Mouse (Mus musculus): ENCODE data around the gene Tnc. TPM values are rescaled to one million over a fixed set of nuclear protein-coding genes. Genes with fewer than 3 reads are reported as not detected.

Gene Tnc
- polyA plus RNA-seq, 1 experiment from 2014 or later, result 64.2 TPM

- Histone ChIP-seq H3K9ac (ENCODE audit: low read depth, low read length) (no peak overlapping the region), H3K4me3 (ENCODE audit: low read depth, low read length) (no peak overlapping the region), H3K27ac (ENCODE audit: low read length) (no peak overlapping the region), H3K36me3 (ENCODE audit: control insufficient read depth, insufficient read depth, low read length) (no peaks in the 10 kb centered on the region), H3K4me1 (ENCODE audit: control insufficient read depth, insufficient read depth, low read length) (no peaks in the 10 kb centered on the region), H3K4me2 (ENCODE audit: low read length) (no peak overlapping the region), H3K27me3 (ENCODE audit: control insufficient read depth, insufficient read depth, low read depth, low read length) (no peaks in the 10 kb centered on the region), H3K9me3 (replicated peaks; ENCODE audit: control insufficient read depth, low read length, poor library complexity, severe bottlenecking) (no peaks in the 10 kb centered on the region)
- ATAC-seq, result no peak
- 97% methylated on average over 1 of the region's 1 CpGs for WGBS
Measured at GRCm38 (mm10) chr4:64009936-64010335, 36.9 kb downstream of the Tnc start.

GRCm38 (mm10) chr4:64005198-64005597 is 41.6 kb downstream of the Tnc start:
- Histone ChIP-seq H3K4me2 (ENCODE audit: low read length) (no peak overlapping the region), H3K27ac (ENCODE audit: low read length) (no peak overlapping the region), H3K9ac (ENCODE audit: low read depth, low read length) (no peak overlapping the region), H3K4me1 (ENCODE audit: control insufficient read depth, insufficient read depth, low read length) (no peaks in the 10 kb centered on the region), H3K36me3 (ENCODE audit: control insufficient read depth, insufficient read depth, low read length) (no peaks in the 10 kb centered on the region), H3K4me3 (ENCODE audit: low read depth, low read length) (no peak overlapping the region), H3K9me3 (replicated peaks; ENCODE audit: control insufficient read depth, low read length, poor library complexity, severe bottlenecking) (no peaks in the 10 kb centered on the region), H3K27me3 (ENCODE audit: control insufficient read depth, insufficient read depth, low read depth, low read length) (no peaks in the 10 kb centered on the region)
- 88% methylated on average over 4 of the region's 4 CpGs for WGBS
- peak; percentile 68 for ATAC-seq

- H3K4me3 ChIP-seq (ENCODE audit: low read depth, low read length), result no peak overlapping the region
- H3K9ac ChIP-seq (ENCODE audit: low read depth, low read length), result no peak overlapping the region
- H3K27ac ChIP-seq (ENCODE audit: low read length), result no peak overlapping the region
- H3K36me3 ChIP-seq (ENCODE audit: control insufficient read depth, insufficient read depth, low read length), result no peaks in the 10 kb centered on the region
- ATAC-seq, result 0 out of 2 replicates have a peak, but pooled peaks have one; percentile 1
- H3K9me3 ChIP-seq (replicated peaks; ENCODE audit: control insufficient read depth, low read length, poor library complexity, severe bottlenecking), result no peaks in the 10 kb centered on the region
- WGBS, result 10% methylated on average over 3 of the region's 3 CpGs
- H3K4me2 ChIP-seq (ENCODE audit: low read length), result no peak overlapping the region
- H3K4me1 ChIP-seq (ENCODE audit: control insufficient read depth, insufficient read depth, low read length), result no peaks in the 10 kb centered on the region
- H3K27me3 ChIP-seq (ENCODE audit: control insufficient read depth, insufficient read depth, low read depth, low read length), result no peaks in the 10 kb centered on the region
Measured at GRCm38 (mm10) chr4:64003677-64004076, 43.1 kb downstream of the Tnc start.

GRCm38 (mm10) chr4:64002168-64002567 is 44.6 kb downstream of the Tnc start:
- Histone ChIP-seq H3K27me3 (ENCODE audit: control insufficient read depth, insufficient read depth, low read depth, low read length) (no peaks in the 10 kb centered on the region), H3K9me3 (replicated peaks; ENCODE audit: control insufficient read depth, low read length, poor library complexity, severe bottlenecking) (no peaks in the 10 kb centered on the region), H3K4me2 (ENCODE audit: low read length) (no peak overlapping the region), H3K27ac (ENCODE audit: low read length) (no peak overlapping the region), H3K9ac (ENCODE audit: low read depth, low read length) (no peak overlapping the region), H3K4me3 (ENCODE audit: low read depth, low read length) (no peak overlapping the region), H3K4me1 (ENCODE audit: control insufficient read depth, insufficient read depth, low read length) (no peaks in the 10 kb centered on the region), H3K36me3 (ENCODE audit: control insufficient read depth, insufficient read depth, low read length) (no peaks in the 10 kb centered on the region)
- no peak for ATAC-seq
- WGBS, result 36% methylated on average over 2 of the region's 2 CpGs

- H3K4me1 ChIP-seq (ENCODE audit: control insufficient read depth, insufficient read depth, low read length), result no peaks in the 10 kb centered on the region
Measured at GRCm38 (mm10) chr4:64000788-64001187, 46.0 kb downstream of the Tnc start.

GRCm38 (mm10) chr4:64000293-64000692 is 46.5 kb downstream of the Tnc start:
- Histone ChIP-seq H3K4me2 (ENCODE audit: low read length) (no peak overlapping the region), H3K27ac (ENCODE audit: low read length) (no peak overlapping the region), H3K9me3 (replicated peaks; ENCODE audit: control insufficient read depth, low read length, poor library complexity, severe bottlenecking) (no peaks in the 10 kb centered on the region), H3K4me1 (ENCODE audit: control insufficient read depth, insufficient read depth, low read length) (no peaks in the 10 kb centered on the region), H3K36me3 (ENCODE audit: control insufficient read depth, insufficient read depth, low read length) (no peaks in the 10 kb centered on the region), H3K9ac (ENCODE audit: low read depth, low read length) (no peak overlapping the region), H3K27me3 (ENCODE audit: control insufficient read depth, insufficient read depth, low read depth, low read length) (no peaks in the 10 kb centered on the region), H3K4me3 (ENCODE audit: low read depth, low read length) (no peak overlapping the region)
- no peak for ATAC-seq
- 95% methylated on average over 4 of the region's 4 CpGs for WGBS

More at GRCm38 (mm10) chr4:64000788-64001187, 46.0 kb downstream of the Tnc start:
- Histone ChIP-seq H3K9ac (ENCODE audit: low read depth, low read length) (no peak overlapping the region), H3K4me3 (ENCODE audit: low read depth, low read length) (no peak overlapping the region), H3K27ac (ENCODE audit: low read length) (no peak overlapping the region), H3K27me3 (ENCODE audit: control insufficient read depth, insufficient read depth, low read depth, low read length) (no peaks in the 10 kb centered on the region), H3K4me2 (ENCODE audit: low read length) (no peak overlapping the region), H3K9me3 (replicated peaks; ENCODE audit: control insufficient read depth, low read length, poor library complexity, severe bottlenecking) (no peaks in the 10 kb centered on the region), H3K36me3 (ENCODE audit: control insufficient read depth, insufficient read depth, low read length) (no peaks in the 10 kb centered on the region)
- 91% methylated on average over 3 of the region's 3 CpGs for whole genome bisulfite sequencing
- ATAC-seq, result no peak

- WGBS, result 62% methylated on average over 2 of the region's 2 CpGs
- Histone ChIP-seq H3K27me3 (ENCODE audit: control insufficient read depth, insufficient read depth, low read depth, low read length) (no peaks in the 10 kb centered on the region), H3K4me2 (ENCODE audit: low read length) (no peak overlapping the region), H3K36me3 (ENCODE audit: control insufficient read depth, insufficient read depth, low read length) (no peaks in the 10 kb centered on the region), H3K9me3 (replicated peaks; ENCODE audit: control insufficient read depth, low read length, poor library complexity, severe bottlenecking) (no peaks in the 10 kb centered on the region), H3K27ac (ENCODE audit: low read length) (no peak overlapping the region), H3K4me1 (ENCODE audit: control insufficient read depth, insufficient read depth, low read length) (peaks cover 2% of the 10 kb centered on the region; the same call in 1 of the 2 replicates), H3K9ac (ENCODE audit: low read depth, low read length) (no peak overlapping the region), H3K4me3 (ENCODE audit: low read depth, low read length) (no peak overlapping the region)
- ATAC-seq, result peak; percentile 80
Measured at GRCm38 (mm10) chr4:63993462-63994113, 53.2 kb downstream of the Tnc start.

GRCm38 (mm10) chr4:63990216-63990615 is 56.6 kb downstream of the Tnc start:
- Histone ChIP-seq H3K4me2 (ENCODE audit: low read length) (no peak overlapping the region), H3K4me3 (ENCODE audit: low read depth, low read length) (no peak overlapping the region), H3K4me1 (ENCODE audit: control insufficient read depth, insufficient read depth, low read length) (peaks cover 2% of the 10 kb centered on the region; the same call in 1 of the 2 replicates), H3K27ac (ENCODE audit: low read length) (no peak overlapping the region), H3K9me3 (replicated peaks; ENCODE audit: control insufficient read depth, low read length, poor library complexity, severe bottlenecking) (no peaks in the 10 kb centered on the region), H3K9ac (ENCODE audit: low read depth, low read length) (no peak overlapping the region), H3K36me3 (ENCODE audit: control insufficient read depth, insufficient read depth, low read length) (no peaks in the 10 kb centered on the region), H3K27me3 (ENCODE audit: control insufficient read depth, insufficient read depth, low read depth, low read length) (no peaks in the 10 kb centered on the region)
- WGBS, result 91% methylated on average over 1 of the region's 1 CpGs
- no peak for ATAC-seq

GRCm38 (mm10) chr4:63988090-63988489 is 58.7 kb downstream of the Tnc start:
- Histone ChIP-seq H3K9me3 (replicated peaks; ENCODE audit: control insufficient read depth, low read length, poor library complexity, severe bottlenecking) (no peaks in the 10 kb centered on the region), H3K27me3 (ENCODE audit: control insufficient read depth, insufficient read depth, low read depth, low read length) (no peaks in the 10 kb centered on the region), H3K4me3 (ENCODE audit: low read depth, low read length) (no peak overlapping the region), H3K36me3 (ENCODE audit: control insufficient read depth, insufficient read depth, low read length) (no peaks in the 10 kb centered on the region), H3K9ac (ENCODE audit: low read depth, low read length) (no peak overlapping the region), H3K4me1 (ENCODE audit: control insufficient read depth, insufficient read depth, low read length) (no peaks in the 10 kb centered on the region; the same call in 1 of the 2 replicates), H3K27ac (ENCODE audit: low read length) (no peak overlapping the region), H3K4me2 (ENCODE audit: low read length) (no peak overlapping the region)
- no peak for ATAC-seq
- WGBS, result 98% methylated on average over 5 of the region's 5 CpGs

Data from midbrain, embryonic 16.5 days (tissue).